Mouse (Mus musculus) limb, embryonic 15.5 days (tissue): ENCODE measurements around the gene Naxe. TPM values are rescaled to one million over a fixed set of nuclear protein-coding genes. Genes with fewer than 3 reads are reported as not detected.
A peak's percentile ranks its signal among the peaks of the same experiment; 100 is the strongest.

Experiments
- ATAC-seq: fragments of 200-750 bp; cut with Nextera tagmentation; 2 replicates; pipeline ENCODE4 v1.8.0; 2017; ENCODE audit warnings: low read depth, moderate TSS enrichment; ENCODE audit not compliant: insufficient number of reproducible peaks, low FRiP score, low TSS enrichment
- H3K27ac ChIP-seq: fragments of 300-500 bp; sonication (generic); 2 replicates; pipeline ENCODE4 v1.5.1; 2015; ENCODE audit warnings: moderate library complexity, mild to moderate bottlenecking, inconsistent platforms
- H3K27me3 ChIP-seq: fragments of 300-500 bp; sonication (generic); 2 replicates; pipeline ENCODE4 v1.6.1; 2015; ENCODE audit warnings: inconsistent platforms
- H3K36me3 ChIP-seq: fragments of 300-500 bp; sonication (generic); 2 replicates; pipeline ENCODE4 v1.6.1; 2015; ENCODE audit warnings: inconsistent platforms
- H3K4me1 ChIP-seq: fragments of 300-500 bp; sonication (generic); 2 replicates; pipeline ENCODE4 v1.6.1; 2015; ENCODE audit warnings: inconsistent platforms
- H3K4me2 ChIP-seq: fragments of 300-500 bp; sonication (generic); 2 replicates; pipeline ENCODE4 v1.6.1; 2015; ENCODE audit warnings: mild to moderate bottlenecking, inconsistent platforms
- H3K4me3 ChIP-seq: fragments of 300-500 bp; sonication (generic); 2 replicates; pipeline ENCODE4 v1.5.1; 2015; ENCODE audit warnings: mild to moderate bottlenecking, inconsistent platforms
- H3K9ac ChIP-seq: fragments of 300-500 bp; sonication (generic); 2 replicates; pipeline ENCODE4 v1.6.1; 2015; ENCODE audit warnings: inconsistent platforms
- H3K9me3 ChIP-seq: fragments of 300-500 bp; sonication (generic); 2 replicates; pipeline ENCODE4 v1.6.1; 2016; ENCODE audit warnings: inconsistent platforms
- WGBS: fragments of 180-500 bp; shearing (Covaris S2); methylation state at CpG from one replicate; pipeline ENCODE4 v1.1.7; 2015; 5-methylcytosine and 5-hydroxymethylcytosine counted together
- polyA plus RNA-seq: library from polyadenylated mRNA; unstranded; fragments of >200 nt; fragmentation: Nextera tagmentation; extraction: Ambion mirVana; gene quantifications from 2 replicates; pipeline ENCODE4 v1.2.1, GENCODE M21; 2015

The Naxe gene
- polyA plus RNA-seq, 1 experiment from 2014 or later: 184 TPM

DNA sequence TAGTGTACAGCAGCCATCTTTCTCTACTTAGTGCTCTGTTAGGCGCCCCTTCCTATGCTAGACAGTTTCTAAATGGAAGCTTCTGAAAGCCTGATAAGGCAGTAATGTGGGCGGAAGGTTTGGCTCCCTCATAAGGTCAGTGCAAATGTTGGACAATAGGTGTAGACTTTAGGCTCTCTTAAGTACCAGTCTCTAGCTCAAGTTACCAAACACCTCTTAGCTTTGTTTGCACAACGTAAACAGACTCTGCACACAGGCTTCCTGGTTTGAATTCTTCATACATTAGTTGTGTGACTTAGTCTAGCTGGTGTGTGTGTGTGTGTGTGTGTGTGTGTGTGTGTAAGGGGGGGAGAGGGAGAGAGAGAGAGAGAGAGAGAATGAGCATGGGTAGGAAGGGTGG, 8.8 kb downstream of the Naxe start:
- H3K9ac ChIP-seq: no peak overlapping the region
- H3K36me3 ChIP-seq: peaks cover 44% of the 10 kb centered on the region
- H3K4me1 ChIP-seq: no peaks in the 10 kb centered on the region
- no peak overlapping the region for H3K4me2 ChIP-seq
- no peak overlapping the region for H3K4me3 ChIP-seq
- H3K27ac ChIP-seq: no peak overlapping the region
- H3K9me3 ChIP-seq: no peaks in the 10 kb centered on the region
- WGBS: 86% methylated on average over 3 of the region's 3 CpGs
- no peak for ATAC-seq
- H3K27me3 ChIP-seq: no peaks in the 10 kb centered on the region

DNA sequence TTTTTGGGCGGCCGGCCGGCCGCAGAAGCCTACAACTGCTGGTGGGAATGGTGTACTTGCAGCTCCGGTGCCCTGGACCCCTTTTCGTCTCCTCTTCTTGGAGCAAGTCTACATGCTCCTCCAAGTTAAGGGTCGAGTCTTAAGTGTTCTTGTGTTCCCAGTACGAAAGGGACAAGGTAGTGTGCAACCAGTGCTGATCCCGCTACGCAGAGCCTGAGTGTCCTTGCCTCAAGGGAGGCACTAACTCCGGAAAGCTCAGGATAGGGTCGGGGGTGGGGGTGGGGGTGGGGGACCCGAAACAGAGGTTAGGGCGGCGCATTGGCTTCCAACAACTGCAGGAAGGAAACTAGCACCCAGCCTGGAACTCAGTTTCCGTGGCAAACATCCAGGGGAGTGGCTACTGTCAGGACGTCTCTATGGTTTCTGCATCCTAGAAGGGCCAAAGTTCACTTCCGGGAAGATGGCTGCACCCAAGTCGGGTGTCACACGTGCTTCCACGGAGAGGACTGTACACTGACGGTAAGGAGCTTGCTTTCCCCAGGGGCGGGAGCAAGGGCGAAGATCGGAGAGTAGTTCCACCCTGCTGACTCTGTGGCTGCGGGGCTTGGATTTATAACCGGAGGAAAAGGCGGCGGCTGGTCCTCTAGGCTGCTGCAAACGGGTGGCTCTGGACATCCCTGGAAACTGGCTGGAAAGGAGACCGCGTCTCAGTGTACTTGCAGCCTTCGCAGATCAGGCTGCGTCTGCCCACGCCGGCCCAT, 15.5 kb downstream of the Naxe start, which contains the start of gene Gpatch4:
Gene Gpatch4 (plus strand): TSS at position 448 of the 761 bp plus-strand sequence.
- peak within 1 kb of the TSS; percentile 59; the same call in 1 of the 2 replicates for H3K27ac ChIP-seq
- H3K4me2 ChIP-seq: peak within 1 kb of the TSS; percentile 77
- H3K9ac ChIP-seq: peak within 1 kb of the TSS; percentile 42; the same call in 1 of the 2 replicates
- ATAC-seq: peak; percentile 76; the same call in 1 of the 2 replicates
- no peaks in the 10 kb centered on the region; the same call in 1 of the 2 replicates for H3K36me3 ChIP-seq
- H3K27me3 ChIP-seq: peaks cover 19% of the 10 kb centered on the region
- H3K4me3 ChIP-seq: peak within 1 kb of the TSS; percentile 82
- no peaks in the 10 kb centered on the region for H3K9me3 ChIP-seq
- 10% methylated on average over 36 of the region's 36 CpGs for WGBS
- peaks cover 6% of the 10 kb centered on the region for H3K4me1 ChIP-seq

- Histone ChIP-seq H3K27me3 (peaks cover 52% of the 10 kb centered on the region), H3K36me3 (no peaks in the 10 kb centered on the region), H3K4me1 (no peaks in the 10 kb centered on the region), H3K9ac (no peak overlapping the region), H3K4me3 (no peak overlapping the region), H3K27ac (no peak overlapping the region), H3K9me3 (no peaks in the 10 kb centered on the region), H3K4me2 (no peak overlapping the region)
- WGBS: 46% methylated on average over 1 of the region's 1 CpGs
- no peak for ATAC-seq
These were observed 22.6 kb downstream of the Naxe start for GRCm38 (mm10) chr3:88035561-88036293.

DNA sequence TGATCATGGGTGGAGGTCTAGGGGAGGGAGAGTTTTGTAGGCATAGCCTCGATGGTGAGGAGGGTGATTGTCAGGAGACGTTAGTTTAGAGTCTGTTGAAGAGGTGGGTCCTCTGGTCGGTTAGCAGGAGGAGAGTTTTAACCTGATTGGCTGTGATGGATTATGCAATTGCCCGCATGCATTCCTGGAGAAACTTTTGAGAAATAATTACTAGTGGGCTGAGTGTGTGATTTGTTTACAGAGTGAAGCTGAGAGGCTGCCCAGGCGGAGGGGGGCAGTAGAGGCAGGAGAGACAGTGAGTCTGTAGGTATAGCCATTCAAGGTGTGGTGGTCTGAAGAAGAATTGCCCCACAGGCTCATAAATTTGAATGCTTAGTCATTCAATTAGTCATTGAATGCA, 24.8 kb downstream of the Naxe start:
- H3K4me1 ChIP-seq: no peaks in the 10 kb centered on the region
- H3K27ac ChIP-seq: no peak overlapping the region
- no peak overlapping the region for H3K4me3 ChIP-seq
- no peaks in the 10 kb centered on the region for H3K36me3 ChIP-seq
- no peak overlapping the region for H3K9ac ChIP-seq
- no peak for ATAC-seq
- no peaks in the 10 kb centered on the region for H3K9me3 ChIP-seq
- H3K27me3 ChIP-seq: peaks cover 59% of the 10 kb centered on the region
- no peak overlapping the region for H3K4me2 ChIP-seq
- WGBS: 50% methylated on average over 5 of the region's 5 CpGs

DNA sequence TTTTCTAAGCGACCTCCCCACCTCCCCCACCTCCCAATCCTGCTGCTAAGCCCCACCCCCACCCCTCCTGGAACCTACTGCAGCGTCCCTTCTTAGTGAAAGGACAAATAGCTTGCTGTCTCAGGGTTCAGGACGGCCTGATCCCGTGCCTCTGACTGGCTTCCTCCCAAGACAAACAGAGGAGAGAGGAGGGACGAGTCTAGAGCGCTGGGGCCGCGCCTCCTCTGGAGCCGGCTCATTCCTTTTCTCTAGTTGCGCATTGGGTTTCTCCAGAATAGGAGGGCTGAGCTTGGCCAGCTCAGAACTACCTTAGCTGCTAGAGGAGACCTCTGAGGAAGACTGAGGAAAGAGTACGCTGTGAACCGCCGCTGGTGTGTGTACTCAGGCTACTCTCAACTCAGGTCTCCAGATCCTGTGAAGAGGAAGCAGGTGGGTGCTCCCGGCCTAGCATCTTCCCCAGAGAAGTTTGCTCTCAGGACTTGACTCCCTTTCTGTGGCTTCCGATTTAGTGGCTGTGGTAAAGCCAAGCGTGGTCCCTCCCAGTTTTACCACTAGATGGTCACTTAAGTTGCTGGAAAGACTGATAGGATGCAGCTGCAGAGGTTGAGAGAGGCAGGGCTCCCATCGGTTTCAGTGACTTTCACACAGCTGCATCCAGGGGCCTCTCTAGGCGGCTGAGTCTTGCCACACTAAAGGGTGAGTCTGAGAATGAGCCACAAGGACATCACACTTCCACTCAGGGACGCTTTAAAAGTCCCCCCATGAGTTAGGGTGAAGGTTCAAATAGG, 27.5 kb downstream of the Naxe start:
- no peak overlapping the region for H3K9ac ChIP-seq
- WGBS: 17% methylated on average over 19 of the region's 19 CpGs
- peaks cover 67% of the 10 kb centered on the region for H3K27me3 ChIP-seq

GRCm38 (mm10) chr3:88027434-88028186, 30.7 kb downstream of the Naxe start, which contains the start of gene Hapln2:
Gene Hapln2 (minus strand): TSS chr3:88027583.
- ATAC-seq: no peak
- Histone ChIP-seq H3K9me3 (no peaks in the 10 kb centered on the region), H3K36me3 (no peaks in the 10 kb centered on the region), H3K27me3 (peaks cover 83% of the 10 kb centered on the region), H3K4me3 (no peak within 1 kb of the TSS), H3K9ac (no peak within 1 kb of the TSS), H3K27ac (no peak within 1 kb of the TSS), H3K4me1 (peaks cover 16% of the 10 kb centered on the region), H3K4me2 (no peak within 1 kb of the TSS)
- WGBS: 56% methylated on average over 5 of the region's 5 CpGs

More for the DNA sequence above, 27.5 kb downstream of the Naxe start:
- Histone ChIP-seq H3K4me2 (no peak overlapping the region), H3K4me1 (no peaks in the 10 kb centered on the region), H3K9me3 (no peaks in the 10 kb centered on the region), H3K27ac (no peak overlapping the region), H3K36me3 (no peaks in the 10 kb centered on the region), H3K4me3 (no peak overlapping the region)
- no peak for ATAC-seq

GRCm38 (mm10) chr3:88026823-88027222, 31.5 kb downstream of the Naxe start:
- Histone ChIP-seq H3K36me3 (no peaks in the 10 kb centered on the region), H3K4me1 (peaks cover 20% of the 10 kb centered on the region), H3K9ac (no peak overlapping the region), H3K4me3 (no peak overlapping the region), H3K27me3 (peaks cover 82% of the 10 kb centered on the region), H3K9me3 (no peaks in the 10 kb centered on the region), H3K4me2 (no peak overlapping the region), H3K27ac (no peak overlapping the region)
- no peak for ATAC-seq
- WGBS: 56% methylated on average over 7 of the region's 7 CpGs

- H3K4me1 ChIP-seq: peaks cover 20% of the 10 kb centered on the region
- peaks cover 79% of the 10 kb centered on the region for H3K27me3 ChIP-seq
- H3K4me2 ChIP-seq: peak overlapping the region; percentile 98
- H3K9ac ChIP-seq: peak overlapping the region; percentile 21
- no peaks in the 10 kb centered on the region for H3K36me3 ChIP-seq
- no peak overlapping the region for H3K27ac ChIP-seq
- H3K4me3 ChIP-seq: peak overlapping the region; percentile 53
- ATAC-seq: 0 out of 2 replicates have a peak, but pooled peaks have one; percentile 50
- under 1% methylated on average over 76 of the region's 81 CpGs for WGBS
- H3K9me3 ChIP-seq: no peaks in the 10 kb centered on the region
These were observed 34.9 kb downstream of the Naxe start for GRCm38 (mm10) chr3:88023192-88024074.

DNA sequence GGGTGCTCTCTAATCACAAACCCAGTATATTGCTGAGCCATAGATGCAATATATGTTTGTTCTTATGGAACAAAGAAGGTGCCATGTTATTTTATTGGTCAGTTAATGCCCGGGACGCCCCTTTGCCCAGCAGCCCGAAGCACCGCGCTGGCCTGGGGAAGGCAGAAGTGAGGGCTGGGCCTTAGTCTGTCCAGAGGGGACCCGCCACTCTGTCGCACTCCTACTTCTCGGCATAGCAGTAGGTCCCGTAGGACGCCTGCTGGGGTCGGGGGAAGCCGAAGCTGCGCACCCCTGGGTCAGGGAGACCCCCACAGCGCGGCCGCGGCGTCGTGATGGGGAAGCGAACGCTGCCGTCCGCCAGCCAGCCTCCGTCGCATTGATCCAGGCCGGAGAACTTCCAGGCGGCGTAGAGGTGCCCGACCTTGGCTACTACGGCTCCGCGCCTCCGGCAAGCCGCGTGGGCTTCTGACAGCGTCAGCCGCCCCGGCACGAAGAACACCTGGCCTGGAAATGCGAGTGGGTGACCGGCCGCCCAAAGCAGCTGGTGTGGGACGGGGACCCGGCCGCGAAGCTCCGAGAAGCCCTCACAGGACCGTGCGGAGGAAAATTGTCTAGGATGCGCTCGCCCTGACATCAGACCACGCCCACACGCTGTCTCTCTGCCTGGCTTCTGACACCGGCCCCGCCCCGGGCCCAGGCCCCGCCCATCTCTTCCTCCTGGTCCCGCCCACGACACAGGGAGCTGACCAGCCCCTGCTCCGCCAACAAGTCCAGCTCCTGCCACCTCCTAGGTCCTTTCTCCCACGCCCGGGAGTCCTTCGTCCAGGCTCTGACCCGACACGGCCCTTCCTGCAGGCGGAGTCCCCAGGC, 35.7 kb downstream of the Naxe start:
- Histone ChIP-seq H3K9me3 (no peaks in the 10 kb centered on the region), H3K27me3 (peaks cover 82% of the 10 kb centered on the region), H3K4me3 (peak overlapping the region; percentile 53), H3K4me1 (peaks cover 20% of the 10 kb centered on the region), H3K9ac (peak overlapping the region; percentile 21; the same call in 1 of the 2 replicates), H3K27ac (no peak overlapping the region), H3K36me3 (no peaks in the 10 kb centered on the region), H3K4me2 (peak overlapping the region; percentile 98)
- WGBS: under 1% methylated on average over 66 of the region's 66 CpGs
- peak; percentile 73; the same call in 1 of the 2 replicates for ATAC-seq
